Mouse (Mus musculus) CH12.LX (cell line): ENCODE measurements around the gene Gm19668. TPM values are rescaled to one million over a fixed set of nuclear protein-coding genes. Genes with fewer than 3 reads are reported as not detected.
A peak's percentile ranks its signal among the peaks of the same experiment; 100 is the strongest.
"Not testable (repeated sequence)": the region's sequence is repeated elsewhere in the genome, so short reads cannot be mapped to it uniquely, and the experiment has no call there.

Experiments used
- DNase-seq: peaks from one replicate; pipeline ENCODE4 v3.0.0-alpha.2; 2013; ENCODE audit errors: extremely low read depth
- H3K27ac ChIP-seq: 2 replicates; pipeline ENCODE4 v1.5.1; 2012; ENCODE audit warnings: low read depth, mild to moderate bottlenecking, control low read depth, moderate library complexity; ENCODE audit not compliant: insufficient read depth
- H3K27me3 ChIP-seq: replicated peaks from 2 replicates; pipeline ENCODE3; 2012; ENCODE audit warnings: inconsistent platforms
- H3K36me3 ChIP-seq, 2 experiments: replicated peaks in 1 of 2; 2 replicates each; pipeline versions ENCODE3 to v1.6.1; 2012; ENCODE audit warnings: inconsistent platforms in 1 of 2, low read length in 1 of 2, mild to moderate bottlenecking in 1 of 2, mixed read lengths in 1 of 2, moderate library complexity in 1 of 2; ENCODE audit not compliant: control insufficient read depth in 1 of 2, insufficient read depth in 1 of 2
- H3K4me1 ChIP-seq, 2 experiments: 2 replicates each; pipeline ENCODE4 v1.6.1; 2012; ENCODE audit warnings: inconsistent platforms in 1 of 2, moderate library complexity in 1 of 2; ENCODE audit not compliant: insufficient read depth in 2 of 2, control insufficient read depth in 1 of 2
- H3K4me2 ChIP-seq: 2 replicates; pipeline ENCODE4 v1.6.1; 2012; ENCODE audit warnings: low read depth, mild to moderate bottlenecking, control low read depth; ENCODE audit not compliant: poor library complexity, insufficient read depth, severe bottlenecking
- H3K4me3 ChIP-seq, 3 experiments: fragments of 150-350 bp in 1 of 3; sonication (generic) in 1 of 3; replicated peaks in 1 of 3; 2 replicates each; pipeline versions ENCODE3 to v1.5.1; 2011 to 2012; ENCODE audit warnings: low read depth in 2 of 3, low read length in 2 of 3, mild to moderate bottlenecking in 2 of 3, moderate library complexity in 2 of 3, control low read depth in 1 of 3, improper control_type of control experiment in 1 of 3, inconsistent platforms in 1 of 3, mixed read lengths in 1 of 3; ENCODE audit not compliant: poor library complexity in 1 of 3
- H3K79me2 ChIP-seq: replicated peaks from 2 replicates; pipeline ENCODE4 v1.6.1; 2012; ENCODE audit warnings: mild to moderate bottlenecking, moderate library complexity; ENCODE audit not compliant: control insufficient read depth, poor library complexity, insufficient read depth, severe bottlenecking; ENCODE audit errors: extremely low read depth
- H3K9ac ChIP-seq: 2 replicates; pipeline ENCODE4 v1.6.1; 2012; ENCODE audit warnings: low read depth, mild to moderate bottlenecking, control low read depth, moderate library complexity; ENCODE audit not compliant: insufficient read depth
- H3K9me3 ChIP-seq: replicated peaks from 2 replicates; pipeline ENCODE3; 2012; ENCODE audit warnings: low read length, inconsistent platforms, mixed read lengths
- CTCF ChIP-seq, 2 experiments: IDR thresholded peaks in 1 of 2; conservative IDR thresholded peaks in 1 of 2; 2 replicates each; pipeline ENCODE4 v1.5.1; 2011 to 2012; ENCODE audit warnings: low read depth in 2 of 2, low read length in 2 of 2, improper control_type of control experiment in 1 of 2, inconsistent platforms in 1 of 2, mild to moderate bottlenecking in 1 of 2, moderate library complexity in 1 of 2
- RAD21 ChIP-seq: IDR thresholded peaks from 2 replicates; pipeline ENCODE4 v1.6.1; 2011; ENCODE audit warnings: low read depth, mild to moderate bottlenecking, low read length, improper control_type of control experiment, moderate library complexity
- SMC3 ChIP-seq: IDR thresholded peaks from 2 replicates; pipeline ENCODE4 v1.6.1; 2011; ENCODE audit warnings: low read depth, low read length, improper control_type of control experiment
- dilution Hi-C: fragments of 300-500 bp; cut with MboI; formaldehyde crosslinking; loops from 2 replicates; pipeline ENCODE4 v1.14.3; 2020; ENCODE audit warnings: low sequenced_read_pairs; ENCODE audit not compliant: extremely low pct_unique_long_range_greater_than_20kb, extremely low pct_ligation_motif_present
- in situ Hi-C: fragments of 300-500 bp; cut with MboI; formaldehyde crosslinking; loops from 3 replicates; pipeline ENCODE4 v1.14.3; 2019; ENCODE audit warnings: low sequenced_read_pairs, low pct_ligation_motif_present, low pct_unique_long_range_greater_than_20kb, mixed read lengths
- polyA plus RNA-seq: library from polyadenylated mRNA; unstranded; fragments of >175 nt; gene quantifications from 2 replicates; pipeline ENCODE4 v1.2.1, GENCODE M21; 2012; ENCODE audit warnings: low read depth; ENCODE audit not compliant: insufficient read length
- total RNA-seq, 2 experiments: library from RNA; depleted of rRNA; stranded (reverse); fragments of 300-350 nt in 1 of 2; fragments of >200 nt in 1 of 2; gene quantifications; 2 replicates each; pipeline ENCODE4 v1.2.3; 2012 to 2014

The Gm19668 gene
- total and polyA plus RNA-seq, 3 experiments: not detected

- TF ChIP-seq RAD21 (peak; percentile 13), SMC3 (peak; percentile 54), CTCF (conservative IDR thresholded peaks at IDR 0.05 in 1 of 2, IDR thresholded peaks at IDR 0.05 in 1 of 2; ENCODE audit: low read depth in 2 of 2, low read length in 2 of 2) (peak in 1 of 2 experiments; percentile 71; a peak in 2 of 4 replicates)
- H3K27me3 ChIP-seq: peaks cover 23% of the 10 kb centered on the region
- H3K9ac ChIP-seq, H3K36me3 ChIP-seq, H3K4me1 ChIP-seq, H3K79me2 ChIP-seq, H3K4me3 ChIP-seq, in situ Hi-C loops, dilution Hi-C loops, H3K27ac ChIP-seq, H3K4me2 ChIP-seq: not testable (repeated sequence)
- peak; percentile 15 for DNase-seq
- H3K9me3 ChIP-seq: peaks cover 16% of the 10 kb centered on the region
Observed at GRCm38 (mm10) chr10:77752312-77752711, 46.6 kb downstream of the Gm19668 start.

GRCm38 (mm10) chr10:77751254-77751653 lies 47.7 kb downstream of the Gm19668 start, which contains the start of gene Gm9736:
Gene Gm9736 (minus strand): TSS chr10:77751354.
- in situ Hi-C loops: not testable (repeated sequence)
- H3K9me3 ChIP-seq: peaks cover 18% of the 10 kb centered on the region

GRCm38 (mm10) chr10:77750686-77751085 lies 48.2 kb downstream of the Gm19668 start:
- DNase-seq, H3K4me3 ChIP-seq, in situ Hi-C loops: not testable (repeated sequence)

More at GRCm38 (mm10) chr10:77751254-77751653, 47.7 kb downstream of the Gm19668 start, which contains the start of gene Gm9736:
- DNase-seq, H3K9ac ChIP-seq, H3K79me2 ChIP-seq, H3K36me3 ChIP-seq, dilution Hi-C loops, H3K27ac ChIP-seq, H3K4me3 ChIP-seq, H3K4me1 ChIP-seq, H3K4me2 ChIP-seq: not testable (repeated sequence)
- peaks cover 19% of the 10 kb centered on the region for H3K27me3 ChIP-seq

More at GRCm38 (mm10) chr10:77750686-77751085, 48.2 kb downstream of the Gm19668 start:
- H3K36me3 ChIP-seq, H3K4me1 ChIP-seq, H3K4me2 ChIP-seq, H3K79me2 ChIP-seq, H3K9ac ChIP-seq, H3K27ac ChIP-seq, dilution Hi-C loops: not testable (repeated sequence)
- Histone ChIP-seq H3K9me3 (peaks cover 18% of the 10 kb centered on the region), H3K27me3 (peaks cover 20% of the 10 kb centered on the region)

Other genes with a start within 250 kb of the Gm19668 start
Only the 20 nearest of the 33 such genes appear.
- gene Gm10272, start 92.5 kb downstream of the Gm19668 start, total RNA-seq (2012; rRNA removed): not detected in 2 replicates
- gene Gm10272, start 92.5 kb downstream of the Gm19668 start, total RNA-seq (2014; rRNA removed): not detected in 2 replicates
- gene Gm10272, start 92.5 kb downstream of the Gm19668 start, polyA plus RNA-seq: not detected in 2 replicates
- gene Gm10024, start 87.7 kb downstream of the Gm19668 start, total RNA-seq (2012; rRNA removed): not detected in 2 replicates
- gene Gm10024, start 87.7 kb downstream of the Gm19668 start, total RNA-seq (2014; rRNA removed): not detected in 2 replicates
- gene Gm10024, start 87.7 kb downstream of the Gm19668 start, polyA plus RNA-seq: not detected in 2 replicates
- not detected in 2 replicates for gene Gm10142, start 83.3 kb downstream of the Gm19668 start, total RNA-seq (2012; rRNA removed)
- gene Gm10142, start 83.3 kb downstream of the Gm19668 start, total RNA-seq (2014; rRNA removed): not detected in 2 replicates
- gene Gm10142, start 83.3 kb downstream of the Gm19668 start, polyA plus RNA-seq: not detected in 2 replicates
- not detected in 2 replicates for gene Krtap12-1, start 78.5 kb downstream of the Gm19668 start, total RNA-seq (2012; rRNA removed)
- gene Krtap12-1, start 78.5 kb downstream of the Gm19668 start, total RNA-seq (2014; rRNA removed): not detected in 2 replicates
- not detected in 2 replicates for gene Krtap12-1, start 78.5 kb downstream of the Gm19668 start, polyA plus RNA-seq
- not detected in 2 replicates for gene Gm10100, start 72.6 kb downstream of the Gm19668 start, total RNA-seq (2012; rRNA removed)
- not detected in 2 replicates for gene Gm10100, start 72.6 kb downstream of the Gm19668 start, total RNA-seq (2014; rRNA removed)
- gene Gm10100, start 72.6 kb downstream of the Gm19668 start, polyA plus RNA-seq: not detected in 2 replicates
- gene Gm18596, start 56.5 kb downstream of the Gm19668 start, total RNA-seq (2012; rRNA removed): not detected in 2 replicates
- gene Gm18596, start 56.5 kb downstream of the Gm19668 start, total RNA-seq (2014; rRNA removed): not detected in 2 replicates
- not detected in 2 replicates for gene Gm18596, start 56.5 kb downstream of the Gm19668 start, polyA plus RNA-seq
- not detected in 2 replicates for gene Gm9736, start 47.8 kb downstream of the Gm19668 start, total RNA-seq (2012; rRNA removed)
- not detected in 2 replicates for gene Gm9736, start 47.8 kb downstream of the Gm19668 start, total RNA-seq (2014; rRNA removed)
- not detected in 2 replicates for gene Gm9736, start 47.8 kb downstream of the Gm19668 start, polyA plus RNA-seq
- not detected in 2 replicates for gene Gm3233, start 39.5 kb downstream of the Gm19668 start, total RNA-seq (2012; rRNA removed)
- gene Gm3233, start 39.5 kb downstream of the Gm19668 start, total RNA-seq (2014; rRNA removed): not detected in 2 replicates
- not detected in 2 replicates for gene Gm3233, start 39.5 kb downstream of the Gm19668 start, polyA plus RNA-seq
- not detected in 2 replicates for gene Gm3238, start 27.8 kb downstream of the Gm19668 start, total RNA-seq (2012; rRNA removed)
- not detected in 2 replicates for gene Gm3238, start 27.8 kb downstream of the Gm19668 start, total RNA-seq (2014; rRNA removed)
- gene Gm3238, start 27.8 kb downstream of the Gm19668 start, polyA plus RNA-seq: not detected in 2 replicates
- not detected in 2 replicates for gene Gm7138, start 22.2 kb downstream of the Gm19668 start, total RNA-seq (2012; rRNA removed)
- not detected in 2 replicates for gene Gm7138, start 22.2 kb downstream of the Gm19668 start, total RNA-seq (2014; rRNA removed)
- gene Gm7138, start 22.2 kb downstream of the Gm19668 start, polyA plus RNA-seq: not detected in 2 replicates
- gene Gm3250, start 16.6 kb downstream of the Gm19668 start, total RNA-seq (2012; rRNA removed): not detected in 2 replicates
- not detected in 2 replicates for gene Gm3250, start 16.6 kb downstream of the Gm19668 start, total RNA-seq (2014; rRNA removed)
- gene Gm3250, start 16.6 kb downstream of the Gm19668 start, polyA plus RNA-seq: not detected in 2 replicates
- not detected in 2 replicates for gene Gm7137, start 10.9 kb downstream of the Gm19668 start, total RNA-seq (2012; rRNA removed)
- not detected in 2 replicates for gene Gm7137, start 10.9 kb downstream of the Gm19668 start, total RNA-seq (2014; rRNA removed)
- not detected in 2 replicates for gene Gm7137, start 10.9 kb downstream of the Gm19668 start, polyA plus RNA-seq
- gene Gm9639, start 4.1 kb downstream of the Gm19668 start, total RNA-seq (2012; rRNA removed): not detected in 2 replicates
- not detected in 2 replicates for gene Gm9639, start 4.1 kb downstream of the Gm19668 start, total RNA-seq (2014; rRNA removed)
- not detected in 2 replicates for gene Gm9639, start 4.1 kb downstream of the Gm19668 start, polyA plus RNA-seq
- gene Gm9507, start 12.7 kb upstream of the Gm19668 start, total RNA-seq (2012; rRNA removed): not detected in 2 replicates
- gene Gm9507, start 12.7 kb upstream of the Gm19668 start, total RNA-seq (2014; rRNA removed): not detected in 2 replicates
- gene Gm9507, start 12.7 kb upstream of the Gm19668 start, polyA plus RNA-seq: not detected in 2 replicates
- not detected in 2 replicates for gene Gm2696, start 15.5 kb upstream of the Gm19668 start, total RNA-seq (2012; rRNA removed)
- gene Gm2696, start 15.5 kb upstream of the Gm19668 start, total RNA-seq (2014; rRNA removed): not detected in 2 replicates
- gene Gm2696, start 15.5 kb upstream of the Gm19668 start, polyA plus RNA-seq: not detected in 2 replicates
- gene Krtap10-4, start 28.0 kb upstream of the Gm19668 start, total RNA-seq (2012; rRNA removed): not detected in 2 replicates
- not detected in 2 replicates for gene Krtap10-4, start 28.0 kb upstream of the Gm19668 start, total RNA-seq (2014; rRNA removed)
- not detected in 2 replicates for gene Krtap10-4, start 28.0 kb upstream of the Gm19668 start, polyA plus RNA-seq
- not detected in 2 replicates for gene Krtap10-10, start 36.8 kb upstream of the Gm19668 start, total RNA-seq (2012; rRNA removed)
- not detected in 2 replicates for gene Krtap10-10, start 36.8 kb upstream of the Gm19668 start, total RNA-seq (2014; rRNA removed)
- gene Krtap10-10, start 36.8 kb upstream of the Gm19668 start, polyA plus RNA-seq: not detected in 2 replicates
- gene Gm36176, start 47.7 kb upstream of the Gm19668 start, total RNA-seq (2012; rRNA removed): not detected in 2 replicates
- gene Gm36176, start 47.7 kb upstream of the Gm19668 start, total RNA-seq (2014; rRNA removed): not detected in 2 replicates
- not detected in 2 replicates for gene Gm36176, start 47.7 kb upstream of the Gm19668 start, polyA plus RNA-seq
- gene Gm10318, start 53.7 kb upstream of the Gm19668 start, total RNA-seq (2012; rRNA removed): not detected in 2 replicates
- not detected in 2 replicates for gene Gm10318, start 53.7 kb upstream of the Gm19668 start, total RNA-seq (2014; rRNA removed)
- not detected in 2 replicates for gene Gm10318, start 53.7 kb upstream of the Gm19668 start, polyA plus RNA-seq
- gene Gm3285, start 62.8 kb upstream of the Gm19668 start, total RNA-seq (2012; rRNA removed): not detected in 2 replicates
- not detected in 2 replicates for gene Gm3285, start 62.8 kb upstream of the Gm19668 start, total RNA-seq (2014; rRNA removed)
- gene Gm3285, start 62.8 kb upstream of the Gm19668 start, polyA plus RNA-seq: not detected in 2 replicates